Comparison of ENCODE assay signal across 17 mouse cellular contexts in the genomic region with DNA sequence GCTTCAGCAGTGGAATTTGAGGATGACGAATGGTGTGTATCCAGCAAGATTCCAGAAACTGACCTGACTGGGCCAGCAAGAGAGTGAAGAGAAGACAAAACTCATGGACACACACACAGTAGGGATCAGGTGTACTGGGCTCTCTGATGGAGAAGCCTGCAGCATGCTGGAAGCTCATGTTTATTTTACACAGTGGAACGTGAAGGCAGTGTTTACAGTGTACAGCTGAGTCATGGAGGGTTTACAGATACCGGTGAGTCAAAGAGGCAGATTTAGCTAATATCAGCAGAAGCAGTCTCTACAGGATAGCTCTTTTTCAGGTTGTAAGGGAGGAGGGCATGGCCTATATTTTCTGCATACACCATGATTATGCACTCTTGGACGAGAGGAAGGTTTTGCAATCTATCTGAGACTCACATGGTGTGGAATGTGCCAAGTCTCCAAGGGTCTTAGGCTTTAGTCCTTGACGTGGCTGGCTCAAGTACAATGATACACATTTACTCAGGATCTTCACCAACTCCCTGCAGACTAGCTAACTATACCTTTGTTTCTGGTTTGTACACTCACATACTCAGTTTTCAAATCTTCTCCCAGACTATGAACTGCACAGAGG. TPM values are rescaled to one million over a fixed set of nuclear protein-coding genes. Genes with fewer than 3 reads are reported as not detected.
DNase-seq lines count a peak whose midpoint lies in the region; ATAC-seq and TF ChIP-seq lines count a peak whose summit lies in the region.
"Had no signal": no experiment of that assay in that cellular context is flagged by ENCODE, and none has a peak within 500 bp of the region (broad histone marks: within the 10 kb centered on the region; RNA-seq: fewer than 3 reads in every experiment).

No protein-coding gene starts in this region.

- TF ChIP-seq CTCF in gastrocnemius, adult 2 months (IDR thresholded peaks at IDR 0.05) = no peak

- peak overlapping the region; percentile 9; the same call in 1 of the 2 replicates for H3K27ac ChIP-seq in gastrocnemius, adult 2 months
- H3K27ac ChIP-seq in kidney, embryonic 16.5 days (ENCODE audit: low read length) = no peak overlapping the region
- H3K27ac ChIP-seq: hindbrain, embryonic 12.5 days; limb, embryonic 12.5 days; midbrain, embryonic 15.5 days; neural tube, embryonic 12.5 days had no signal

- 53% methylated on average over 5 of the region's 5 CpGs for WGBS in kidney, embryonic 16.5 days

- H3K4me2 ChIP-seq in kidney, embryonic 16.5 days (replicated peaks; ENCODE audit: low read depth, low read length) = no peak overlapping the region
- H3K4me2 ChIP-seq: hindbrain, embryonic 12.5 days; limb, embryonic 12.5 days; midbrain, embryonic 15.5 days; neural tube, embryonic 12.5 days had no signal

- DNase-seq in gastrocnemius, adult 2 months = no peak
- DNase-seq in gastrocnemius, postnatal 25 days = no peak
- no peak for DNase-seq in kidney, postnatal 36 days
- peak; percentile 28 for DNase-seq in adipocyte (ENCODE audit: low spot score)
- DNase-seq in lung, postnatal 36 days = peak; percentile 49
- DNase-seq in right cerebral cortex, postnatal 36 days (ENCODE audit: low spot score in 2 of 2) = no peak
- no peak for DNase-seq in T-cell, adult 2 months (ENCODE audit: low spot score)
- DNase-seq: cerebellum, adult 11 months; forebrain, postnatal 0 days; gastrocnemius, postnatal 36 days; kidney, postnatal 4 days; retina, postnatal 1 day had no signal

- H3K9ac ChIP-seq in kidney, embryonic 16.5 days (replicated peaks; ENCODE audit: low read length) = no peak overlapping the region
- H3K9ac ChIP-seq: forebrain, postnatal 0 days; hindbrain, embryonic 12.5 days; limb, embryonic 12.5 days; midbrain, embryonic 15.5 days; neural tube, embryonic 12.5 days had no signal

- peaks cover 10% of the 10 kb centered on the region; the same call in 1 of the 2 replicates for H3K4me1 ChIP-seq in kidney, embryonic 16.5 days (ENCODE audit: insufficient read depth, low read length)
- H3K4me1 ChIP-seq: hindbrain, embryonic 12.5 days; limb, embryonic 12.5 days; midbrain, embryonic 15.5 days; neural tube, embryonic 12.5 days had no signal

- no peaks in the 10 kb centered on the region for H3K9me3 ChIP-seq in kidney, embryonic 16.5 days (ENCODE audit: low read length)
- H3K9me3 ChIP-seq: hindbrain, embryonic 12.5 days; limb, embryonic 12.5 days; midbrain, embryonic 15.5 days; neural tube, embryonic 12.5 days had no signal

- H3K4me3 ChIP-seq in gastrocnemius, adult 2 months = no peak overlapping the region
- no peak overlapping the region for H3K4me3 ChIP-seq in kidney, embryonic 16.5 days (ENCODE audit: low read length)
- H3K4me3 ChIP-seq: hindbrain, embryonic 12.5 days; limb, embryonic 12.5 days; midbrain, embryonic 15.5 days; neural tube, embryonic 12.5 days had no signal

- no peaks in the 10 kb centered on the region for H3K27me3 ChIP-seq in kidney, embryonic 16.5 days (ENCODE audit: insufficient read depth, low read length)
- H3K27me3 ChIP-seq: hindbrain, embryonic 12.5 days; limb, embryonic 12.5 days; midbrain, embryonic 15.5 days; neural tube, embryonic 12.5 days had no signal

- H3K36me3 ChIP-seq in kidney, embryonic 16.5 days (ENCODE audit: insufficient read depth, low read length) = no peaks in the 10 kb centered on the region
- H3K36me3 ChIP-seq: hindbrain, embryonic 12.5 days; midbrain, embryonic 15.5 days; neural tube, embryonic 12.5 days had no signal

- intact Hi-C loops in gastrocnemius, adult 2 months (cut with DNase I) = no loop called here

- peak; percentile 65; the same call in 1 of the 2 replicates for ATAC-seq in kidney, embryonic 16.5 days (ENCODE audit: low FRiP score, low TSS enrichment)
- ATAC-seq: forebrain, postnatal 0 days; midbrain, embryonic 15.5 days had no signal

RNA-seq across cellular contexts. Expression of a gene that starts 18.0 kb away (rescaled TPM):
- 1 to 10 TPM; 8.9 to 9.4 TPM for total RNA-seq in gastrocnemius, adult 2 months (2021)
- total RNA-seq in gastrocnemius, postnatal 25 days (2021) = 10 to 100 TPM in 1 of 2 experiments, 1 to 10 TPM in 1; 9.3 to 10.5 TPM
- polyA plus RNA-seq in kidney, embryonic 16.5 days (2015; fragmentation: Nextera tagmentation; extraction: Ambion mirVana) = 5.3 and 5.7 TPM in 2 replicates

Comparison
In these comparisons a context has a peak if more than half of its experiments do, and no peak if none do; other contexts are left out.
1. DNase-seq: peak in adipocyte (single experiment) and lung, postnatal 36 days (single experiment); none in gastrocnemius, adult 2 months (single experiment), gastrocnemius, postnatal 25 days (single experiment), kidney, postnatal 36 days (0 of 2), right cerebral cortex, postnatal 36 days (0 of 2) and T-cell, adult 2 months (single experiment).